Mouse (Mus musculus) hindbrain, embryonic 15.5 days (tissue): Measurements from ENCODE around the gene Nsrp1. TPM values are rescaled to one million over a fixed set of nuclear protein-coding genes. Genes with fewer than 3 reads are reported as not detected.

Experiments used
- ATAC-seq: fragments of 200-750 bp; cut with Nextera tagmentation; 2 replicates; pipeline ENCODE4 v1.8.0; 2017; ENCODE audit warnings: low read depth, moderate number of reproducible peaks, moderate TSS enrichment; ENCODE audit not compliant: low FRiP score
- H3K27ac ChIP-seq: fragments of 300-500 bp; sonication (generic); replicated peaks from 2 replicates; pipeline ENCODE4 v1.5.1; 2015; ENCODE audit warnings: mild to moderate bottlenecking, inconsistent platforms
- H3K27me3 ChIP-seq: fragments of 300-500 bp; sonication (generic); 2 replicates; pipeline ENCODE4 v1.6.1; 2015; ENCODE audit warnings: control low read depth, inconsistent platforms
- H3K36me3 ChIP-seq: fragments of 300-500 bp; sonication (generic); 2 replicates; pipeline ENCODE4 v1.6.1; 2015; ENCODE audit warnings: control low read depth, inconsistent platforms
- H3K4me1 ChIP-seq: fragments of 300-500 bp; sonication (generic); replicated peaks from 2 replicates; pipeline ENCODE4 v1.6.1; 2015; ENCODE audit warnings: control low read depth, inconsistent platforms
- H3K4me2 ChIP-seq: fragments of 300-500 bp; sonication (generic); 2 replicates; pipeline ENCODE4 v1.6.1; 2015; ENCODE audit warnings: moderate library complexity, mild to moderate bottlenecking, inconsistent platforms
- H3K4me3 ChIP-seq: fragments of 300-500 bp; sonication (generic); 2 replicates; pipeline ENCODE4 v1.5.1; 2015; ENCODE audit warnings: mild to moderate bottlenecking, inconsistent platforms
- H3K9ac ChIP-seq: fragments of 300-500 bp; sonication (generic); 2 replicates; pipeline ENCODE4 v1.6.1; 2015; ENCODE audit warnings: inconsistent platforms
- H3K9me3 ChIP-seq: fragments of 300-500 bp; sonication (generic); 2 replicates; pipeline ENCODE4 v1.6.1; 2016; ENCODE audit warnings: control low read depth, inconsistent platforms
- WGBS: fragments of 180-500 bp; shearing (Covaris S2); methylation state at CpG from one replicate; pipeline ENCODE4 v1.1.7; 2015; 5-methylcytosine and 5-hydroxymethylcytosine counted together
- polyA plus RNA-seq: library from polyadenylated mRNA; unstranded; fragments of >200 nt; fragmentation: Nextera tagmentation; extraction: Ambion mirVana; gene quantifications from 2 replicates; pipeline ENCODE4 v1.2.1, GENCODE M21; 2015

The Nsrp1 gene
- polyA plus RNA-seq, 1 experiment from 2014 or later, result 54.3 TPM

DNA sequence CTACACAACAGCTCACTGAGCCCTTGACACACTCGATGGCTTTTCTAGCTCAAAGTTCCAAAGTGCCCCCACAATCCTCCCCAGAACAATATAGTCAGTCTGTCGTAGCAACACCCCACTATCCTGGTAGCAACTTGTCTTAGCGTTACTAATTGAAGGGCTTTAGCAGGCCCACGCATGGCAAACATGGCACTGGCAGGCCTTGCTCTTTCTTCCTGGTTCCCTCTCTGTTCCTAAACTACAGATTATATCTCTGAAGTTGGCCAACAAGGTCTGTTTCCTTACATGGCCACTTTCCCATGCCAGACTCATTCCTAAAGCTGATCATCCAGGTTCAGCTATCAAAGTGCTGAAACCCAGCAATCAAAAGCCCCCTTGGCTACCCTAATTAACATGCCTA lies 36.3 kb downstream of the Nsrp1 start:
- Histone ChIP-seq H3K27ac (no peak overlapping the region), H3K36me3 (peaks cover 17% of the 10 kb centered on the region), H3K4me3 (no peak overlapping the region), H3K27me3 (no peaks in the 10 kb centered on the region), H3K4me2 (no peak overlapping the region), H3K4me1 (no peaks in the 10 kb centered on the region), H3K9me3 (no peaks in the 10 kb centered on the region), H3K9ac (no peak overlapping the region)
- no peak for ATAC-seq
- WGBS, result 90% methylated on average over 4 of the region's 4 CpGs

DNA sequence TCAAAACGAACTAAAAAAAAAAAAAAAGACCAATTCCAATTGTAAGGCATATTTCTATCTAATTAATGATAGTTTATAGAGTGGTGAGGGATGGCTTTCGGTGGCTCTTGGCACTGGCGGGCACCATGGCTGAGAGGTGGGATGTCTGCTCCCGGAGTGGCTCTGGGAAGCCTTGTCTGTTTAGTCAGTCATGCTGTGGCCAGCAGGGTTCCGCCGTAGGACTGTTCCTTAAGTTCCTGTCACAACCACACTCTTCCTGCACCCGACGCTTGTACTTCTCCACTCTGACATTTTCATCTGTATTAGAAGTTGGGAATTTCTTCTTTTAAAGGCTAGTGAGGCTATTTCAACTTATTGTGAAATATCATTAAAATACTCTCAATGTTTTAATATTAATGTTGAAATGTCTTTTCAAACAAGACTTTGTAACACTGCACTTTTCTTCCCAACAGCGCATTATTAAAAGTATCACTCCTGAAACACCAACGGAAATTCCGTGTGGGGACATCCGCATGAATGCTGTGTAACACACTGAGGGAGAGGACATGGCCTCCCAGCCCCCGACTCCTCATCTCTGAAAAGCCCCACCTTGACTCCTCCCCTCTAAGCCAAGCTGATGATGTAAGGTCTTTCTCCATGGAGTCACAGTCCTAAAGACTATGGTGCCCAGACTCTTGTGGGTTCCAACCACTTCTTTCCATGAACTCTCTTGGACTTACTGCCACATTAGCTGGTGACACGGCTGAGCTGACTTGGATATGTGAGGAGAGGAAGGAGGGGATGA lies 46.9 kb downstream of the Nsrp1 start:
- ATAC-seq, result no peak
- Histone ChIP-seq H3K36me3 (no peaks in the 10 kb centered on the region), H3K27me3 (no peaks in the 10 kb centered on the region), H3K9ac (no peak overlapping the region), H3K4me2 (no peak overlapping the region), H3K9me3 (no peaks in the 10 kb centered on the region), H3K4me3 (no peak overlapping the region), H3K27ac (no peak overlapping the region), H3K4me1 (no peaks in the 10 kb centered on the region)
- WGBS, result 79% methylated on average over 14 of the region's 14 CpGs

DNA sequence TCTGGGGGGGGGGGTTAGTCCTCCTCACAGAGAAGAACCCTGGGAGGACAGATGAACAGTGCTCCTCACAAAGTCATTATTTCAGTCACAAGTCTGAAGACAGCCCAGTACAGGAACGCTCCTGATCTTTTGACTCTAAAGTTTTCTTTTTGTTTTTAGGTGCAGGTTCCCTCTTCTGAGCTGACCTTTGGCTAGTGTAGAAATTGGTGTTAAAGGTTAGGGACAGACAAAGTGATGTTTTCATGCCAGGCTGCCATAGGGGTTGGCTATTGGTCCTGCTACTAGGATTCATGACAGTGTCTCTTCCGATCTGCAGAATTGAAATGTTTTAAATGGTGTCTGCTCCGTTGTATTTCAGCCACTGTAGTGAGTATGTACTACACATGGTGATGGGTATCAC lies 50.1 kb downstream of the Nsrp1 start:
- Histone ChIP-seq H3K9me3 (no peaks in the 10 kb centered on the region), H3K27me3 (no peaks in the 10 kb centered on the region), H3K4me2 (no peak overlapping the region), H3K9ac (no peak overlapping the region), H3K36me3 (no peaks in the 10 kb centered on the region), H3K4me3 (no peak overlapping the region), H3K4me1 (no peaks in the 10 kb centered on the region), H3K27ac (no peak overlapping the region)
- ATAC-seq, result no peak
- 92% methylated on average over 3 of the region's 3 CpGs for WGBS

DNA sequence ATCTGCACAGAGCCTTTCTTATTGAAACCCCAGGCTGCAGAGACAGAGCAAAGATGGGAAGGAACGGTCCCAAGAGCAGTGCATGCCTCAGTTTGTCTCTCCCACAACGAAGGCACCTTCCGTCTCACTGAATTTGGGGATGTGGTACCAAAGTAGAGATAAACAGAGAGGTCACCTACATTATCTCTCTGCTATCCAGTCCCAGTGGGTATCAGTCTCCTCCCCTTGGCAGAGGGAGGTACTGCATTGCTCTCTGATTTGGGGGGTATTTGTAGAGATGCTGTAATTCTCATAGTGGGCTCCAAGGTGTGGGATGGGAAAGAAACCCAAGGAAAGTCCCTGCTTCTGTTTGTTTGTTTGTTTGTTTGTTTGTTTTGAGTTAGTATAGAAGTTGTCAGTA lies 51.7 kb downstream of the Nsrp1 start:
- Histone ChIP-seq H3K4me2 (no peak overlapping the region), H3K27me3 (no peaks in the 10 kb centered on the region), H3K4me1 (no peaks in the 10 kb centered on the region), H3K4me3 (no peak overlapping the region), H3K9me3 (no peaks in the 10 kb centered on the region), H3K9ac (no peak overlapping the region), H3K27ac (no peak overlapping the region), H3K36me3 (no peaks in the 10 kb centered on the region)
- WGBS, result 78% methylated on average over 3 of the region's 3 CpGs
- ATAC-seq, result no peak

DNA sequence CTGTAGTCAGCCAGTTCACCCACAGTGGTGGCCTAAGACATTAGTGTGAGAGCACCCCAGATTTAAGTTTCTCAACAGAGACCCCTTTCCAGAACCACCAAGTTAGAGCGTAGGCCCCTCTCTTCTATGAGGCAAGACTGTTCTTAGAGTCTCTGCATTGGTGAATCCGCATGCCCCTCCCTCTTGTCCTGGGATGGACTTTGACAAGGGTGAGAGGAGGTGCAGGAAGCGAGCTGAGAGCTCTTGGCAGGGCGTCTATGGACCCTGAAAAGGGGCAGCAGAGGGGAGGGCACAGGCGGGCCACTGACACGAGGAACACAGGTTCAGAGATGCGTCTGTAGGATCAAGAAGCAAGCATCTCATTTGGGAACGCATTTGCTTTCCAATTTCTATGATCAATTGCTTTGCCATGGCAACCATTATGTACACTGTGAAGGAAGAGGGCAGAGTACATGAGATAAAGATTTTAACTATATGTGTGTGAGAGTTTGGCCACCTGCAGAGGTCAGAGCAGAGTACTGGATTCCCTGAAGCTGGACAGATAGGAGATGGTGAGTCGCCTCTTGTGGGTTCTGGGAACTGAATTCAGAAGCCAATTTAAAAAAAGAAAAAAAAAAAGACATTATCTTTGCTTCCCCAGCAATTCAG lies 56.4 kb downstream of the Nsrp1 start:
- Histone ChIP-seq H3K27ac (no peak overlapping the region), H3K9me3 (no peaks in the 10 kb centered on the region), H3K4me3 (no peak overlapping the region), H3K27me3 (no peaks in the 10 kb centered on the region), H3K4me2 (no peak overlapping the region), H3K9ac (no peak overlapping the region), H3K36me3 (no peaks in the 10 kb centered on the region), H3K4me1 (no peaks in the 10 kb centered on the region)
- no peak for ATAC-seq
- WGBS, result 73% methylated on average over 9 of the region's 9 CpGs

DNA sequence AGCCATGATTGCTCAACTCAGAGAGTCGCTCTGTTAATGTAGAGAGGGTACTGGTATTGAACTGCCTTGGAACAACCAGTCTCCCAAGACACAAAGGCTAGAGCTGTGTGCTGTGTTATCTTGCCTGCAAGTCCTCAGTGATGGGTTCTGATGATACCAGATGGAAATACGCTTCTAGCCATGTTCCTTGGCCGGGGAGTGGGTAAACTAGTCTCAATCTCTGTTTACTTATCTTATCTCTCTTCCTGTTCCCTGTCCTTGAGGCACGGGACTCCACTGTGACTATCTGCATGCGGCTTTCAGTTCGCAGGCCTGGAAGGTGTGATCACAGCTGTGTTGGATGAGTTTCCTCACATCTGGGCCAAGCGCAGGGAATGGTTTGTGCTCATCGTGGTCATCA lies 58.7 kb downstream of the Nsrp1 start:
- 84% methylated on average over 8 of the region's 8 CpGs for WGBS
- Histone ChIP-seq H3K4me2 (no peak overlapping the region), H3K27ac (no peak overlapping the region), H3K9ac (no peak overlapping the region), H3K9me3 (no peaks in the 10 kb centered on the region), H3K4me1 (no peaks in the 10 kb centered on the region), H3K27me3 (no peaks in the 10 kb centered on the region), H3K36me3 (no peaks in the 10 kb centered on the region), H3K4me3 (no peak overlapping the region)
- ATAC-seq, result no peak

DNA sequence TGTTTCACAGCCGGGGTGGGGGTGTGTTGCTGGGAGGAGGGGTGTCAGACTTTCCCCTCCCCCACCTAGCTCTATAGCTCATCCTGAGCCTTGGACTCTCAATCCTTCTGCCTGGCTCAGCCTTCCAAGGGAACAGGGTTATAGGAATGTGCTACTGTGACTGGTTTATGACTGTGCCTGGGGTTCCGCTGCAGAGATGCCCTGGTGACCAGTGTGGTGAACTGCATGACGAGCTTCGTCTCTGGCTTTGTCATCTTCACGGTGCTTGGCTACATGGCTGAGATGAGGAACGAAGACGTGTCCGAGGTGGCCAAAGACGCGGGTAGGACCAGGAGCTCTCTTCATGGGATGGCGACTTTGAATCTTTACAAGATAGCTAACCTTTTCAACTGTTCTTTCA lies 60.2 kb downstream of the Nsrp1 start:
- Histone ChIP-seq H3K36me3 (no peaks in the 10 kb centered on the region), H3K9ac (no peak overlapping the region), H3K4me3 (no peak overlapping the region), H3K4me2 (no peak overlapping the region), H3K9me3 (no peaks in the 10 kb centered on the region), H3K27me3 (no peaks in the 10 kb centered on the region), H3K4me1 (no peaks in the 10 kb centered on the region), H3K27ac (no peak overlapping the region)
- no peak for ATAC-seq
- WGBS, result 74% methylated on average over 11 of the region's 11 CpGs

DNA sequence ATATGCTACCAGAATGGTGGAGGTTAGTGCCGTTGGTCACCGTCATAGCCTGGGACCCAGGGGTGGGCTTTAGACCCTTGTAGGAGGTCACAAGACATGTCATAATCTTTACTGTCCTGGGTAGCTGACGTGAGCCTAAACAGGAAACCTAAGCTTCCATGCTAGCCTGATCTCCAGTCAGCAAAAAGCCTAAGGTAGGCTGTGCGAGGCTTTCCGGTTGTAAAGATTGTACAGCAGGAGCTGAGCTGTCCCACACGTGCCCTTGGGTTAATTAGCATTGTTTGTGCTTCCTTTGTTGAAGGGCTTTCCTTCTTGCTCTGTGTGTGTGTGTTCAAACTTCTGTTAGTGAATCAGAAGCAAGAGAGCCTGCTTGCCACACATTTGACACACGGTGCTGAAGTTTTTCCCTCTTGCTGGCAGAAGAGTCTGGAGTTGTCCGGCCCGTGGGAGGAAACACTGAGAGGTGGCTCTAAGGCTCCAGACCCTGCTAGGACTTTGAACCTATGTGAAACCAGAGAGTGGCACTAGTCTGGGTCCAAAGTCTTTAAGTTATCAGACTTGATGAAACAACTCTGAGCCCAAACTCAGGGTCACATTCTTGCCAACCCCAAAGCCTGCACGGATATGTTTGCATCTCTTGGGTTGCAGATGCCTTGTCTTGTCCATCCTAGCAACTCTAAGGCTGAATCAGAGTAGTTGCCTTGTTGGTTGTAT lies 67.3 kb downstream of the Nsrp1 start:
- Histone ChIP-seq H3K27me3 (no peaks in the 10 kb centered on the region), H3K9me3 (no peaks in the 10 kb centered on the region), H3K27ac (no peak overlapping the region), H3K4me2 (no peak overlapping the region), H3K36me3 (no peaks in the 10 kb centered on the region), H3K4me3 (no peak overlapping the region), H3K9ac (no peak overlapping the region), H3K4me1 (no peaks in the 10 kb centered on the region)
- no peak for ATAC-seq
- 82% methylated on average over 10 of the region's 10 CpGs for WGBS

DNA sequence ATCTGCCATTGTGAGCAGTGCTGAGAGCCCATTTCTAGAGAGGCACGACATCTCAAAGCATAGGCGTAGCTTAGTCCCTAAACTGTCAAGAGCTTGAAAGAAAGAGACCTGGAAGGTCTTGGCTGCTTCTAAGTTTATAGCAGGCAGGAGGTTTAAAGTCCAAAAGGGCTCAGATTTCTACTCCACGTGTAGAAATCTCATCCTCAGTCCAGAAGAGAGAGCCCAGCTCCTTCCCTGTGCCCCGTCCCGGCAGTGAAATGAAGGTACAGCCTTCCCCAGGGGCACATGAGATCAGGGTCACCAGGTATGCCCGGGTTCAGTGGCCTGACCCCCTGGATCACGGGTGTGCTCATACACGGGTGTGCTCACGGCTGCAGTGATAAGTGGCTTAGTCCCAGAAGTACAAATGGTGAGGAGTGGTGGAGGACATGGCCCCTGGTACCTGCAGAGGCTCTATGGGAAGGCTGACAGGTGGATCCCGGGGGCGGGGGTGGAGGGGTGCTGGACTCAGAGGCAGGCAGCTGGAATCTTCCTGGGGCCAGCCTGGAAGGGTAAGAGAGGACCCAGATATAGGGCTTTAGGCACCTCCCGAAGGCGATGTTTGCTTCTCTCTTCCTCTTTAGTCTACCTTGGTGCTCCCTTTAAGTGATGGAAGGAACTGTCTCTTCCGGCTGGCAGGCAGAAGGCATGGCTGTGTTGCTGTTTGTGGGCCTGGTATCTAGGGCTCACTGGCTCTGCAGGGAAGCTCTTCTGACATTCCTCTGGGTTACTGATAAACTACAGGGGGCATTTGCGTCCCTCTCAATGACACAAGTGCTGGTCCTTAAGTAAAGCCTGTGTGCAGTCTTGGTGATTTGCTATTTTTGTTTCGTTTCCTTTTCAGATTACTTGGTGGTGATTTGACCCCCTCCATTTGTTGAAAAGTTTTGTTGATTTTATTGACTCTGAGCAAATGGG lies 68.9 kb downstream of the Nsrp1 start:
- no peak for ATAC-seq
- Histone ChIP-seq H3K9ac (no peak overlapping the region), H3K4me1 (no peaks in the 10 kb centered on the region), H3K27me3 (no peaks in the 10 kb centered on the region), H3K27ac (no peak overlapping the region), H3K4me2 (no peak overlapping the region), H3K36me3 (no peaks in the 10 kb centered on the region), H3K9me3 (no peaks in the 10 kb centered on the region), H3K4me3 (no peak overlapping the region)
- 80% methylated on average over 16 of the region's 16 CpGs for WGBS

DNA sequence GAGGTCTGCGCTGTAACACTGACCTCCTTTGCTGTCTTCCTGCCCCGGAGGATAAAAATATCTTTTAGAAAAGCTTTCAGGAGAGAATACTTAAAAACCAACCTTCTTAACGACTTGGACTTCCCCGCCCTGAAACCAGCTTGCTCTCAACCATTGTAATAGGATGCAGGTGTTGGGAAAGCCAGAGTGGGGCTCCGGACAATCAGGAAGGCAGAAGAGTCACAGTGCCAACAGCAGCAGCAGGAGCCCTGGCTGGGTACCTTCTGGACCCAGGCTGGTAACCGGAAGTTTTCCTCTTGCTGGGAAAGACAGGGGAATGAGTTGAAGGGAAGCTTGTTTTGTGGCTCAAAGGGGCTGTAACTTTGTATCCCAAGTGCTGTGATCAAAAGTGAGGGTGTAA lies 71.6 kb downstream of the Nsrp1 start:
- Histone ChIP-seq H3K9ac (no peak overlapping the region), H3K4me3 (no peak overlapping the region), H3K36me3 (no peaks in the 10 kb centered on the region), H3K9me3 (no peaks in the 10 kb centered on the region), H3K4me1 (no peaks in the 10 kb centered on the region), H3K27ac (no peak overlapping the region), H3K27me3 (peaks cover 6% of the 10 kb centered on the region; the same call in 1 of the 2 replicates), H3K4me2 (no peak overlapping the region)
- no peak for ATAC-seq
- WGBS, result 54% methylated on average over 6 of the region's 6 CpGs

DNA sequence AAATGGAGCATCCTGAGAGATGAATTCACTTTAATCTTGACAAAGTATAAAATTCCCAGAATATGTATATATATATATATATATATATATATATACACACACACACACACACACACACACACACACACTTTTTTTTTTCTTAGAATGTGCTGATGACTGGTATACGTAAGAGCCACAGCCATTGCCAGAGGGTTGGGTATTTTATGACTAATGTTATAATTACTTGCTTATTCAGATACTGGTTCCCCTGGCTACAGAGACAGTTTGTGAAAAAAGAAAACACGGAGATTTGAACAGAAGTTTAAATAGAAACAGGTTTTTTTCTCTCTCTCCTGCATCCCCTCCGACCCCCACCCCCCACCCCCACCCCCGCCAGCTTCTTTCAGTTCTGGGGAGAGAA lies 72.4 kb downstream of the Nsrp1 start:
- Histone ChIP-seq H3K27me3 (peaks cover 6% of the 10 kb centered on the region), H3K4me2 (no peak overlapping the region), H3K9me3 (no peaks in the 10 kb centered on the region), H3K36me3 (no peaks in the 10 kb centered on the region), H3K4me1 (no peaks in the 10 kb centered on the region), H3K4me3 (no peak overlapping the region), H3K27ac (no peak overlapping the region), H3K9ac (no peak overlapping the region)
- no peak for ATAC-seq
- 60% methylated on average over 4 of the region's 4 CpGs for WGBS
